Mouse (Mus musculus): ENCODE data around the gene Prelp. TPM values are rescaled to one million over a fixed set of nuclear protein-coding genes. Genes with fewer than 3 reads are reported as not detected.

The Prelp gene
- polyA plus RNA-seq, 1 experiment from 2014 or later, result 0.81 TPM

DNA sequence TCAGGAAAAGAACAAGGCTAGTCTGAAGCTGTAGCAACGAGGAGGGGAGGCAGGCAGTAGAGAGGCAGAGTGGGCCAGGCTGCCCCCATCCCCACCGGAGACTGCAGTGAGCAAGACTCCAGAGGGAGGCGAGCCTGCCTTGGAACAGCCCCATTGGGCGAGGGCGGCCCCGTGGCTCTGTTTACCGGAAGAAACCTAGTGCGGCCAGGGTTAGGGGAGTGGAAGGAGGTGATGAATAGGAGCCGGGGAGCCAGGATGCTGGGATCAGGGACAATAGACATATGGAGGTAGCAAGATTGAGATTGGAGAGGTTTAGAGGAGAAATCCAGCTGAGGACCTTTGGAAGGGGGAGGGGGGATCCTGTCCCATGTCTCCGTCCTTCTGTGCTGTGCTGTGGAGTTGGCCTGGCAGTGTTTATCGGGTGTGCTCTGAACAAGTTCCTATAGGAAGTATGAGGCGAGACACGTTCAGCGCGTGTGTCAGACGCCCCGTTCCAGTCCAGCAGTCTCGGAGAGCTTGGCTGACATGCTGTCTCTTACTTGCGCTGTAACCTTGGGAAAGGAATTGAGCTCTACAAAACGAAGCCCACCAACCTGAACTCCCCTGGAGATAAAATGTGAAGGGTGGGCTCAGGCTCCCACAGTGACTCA, 31.1 kb downstream of the Prelp start:
- H3K27ac ChIP-seq, result peak overlapping the region; percentile 72
- peak overlapping the region; percentile 37 for H3K4me3 ChIP-seq
- H3K4me1 ChIP-seq, result peaks cover 94% of the 10 kb centered on the region
- H3K36me3 ChIP-seq, result no peaks in the 10 kb centered on the region
- H3K9ac ChIP-seq, result peak overlapping the region; percentile 65
- no peaks in the 10 kb centered on the region for H3K9me3 ChIP-seq (replicated peaks)
- ATAC-seq, result peak; percentile 48; the same call in 1 of the 2 replicates
- 24% methylated on average over 20 of the region's 20 CpGs for whole genome bisulfite sequencing (ENCODE audit: insufficient replicate concordance)
- peak overlapping the region; percentile 72 for H3K4me2 ChIP-seq
- no peaks in the 10 kb centered on the region for H3K27me3 ChIP-seq (replicated peaks)

- Histone ChIP-seq H3K27ac (peak overlapping the region; percentile 67), H3K36me3 (no peaks in the 10 kb centered on the region), H3K9me3 (replicated peaks) (no peaks in the 10 kb centered on the region), H3K4me2 (peak overlapping the region; percentile 50), H3K4me1 (peaks cover 86% of the 10 kb centered on the region), H3K4me3 (no peak overlapping the region), H3K9ac (peak overlapping the region; percentile 39), H3K27me3 (replicated peaks) (no peaks in the 10 kb centered on the region)
- WGBS (ENCODE audit: insufficient replicate concordance), result 26% methylated on average over 5 of the region's 5 CpGs
- peak; percentile 72 for ATAC-seq
Measured at GRCm38 (mm10) chr1:133887538-133888250, 33.5 kb downstream of the Prelp start.

DNA sequence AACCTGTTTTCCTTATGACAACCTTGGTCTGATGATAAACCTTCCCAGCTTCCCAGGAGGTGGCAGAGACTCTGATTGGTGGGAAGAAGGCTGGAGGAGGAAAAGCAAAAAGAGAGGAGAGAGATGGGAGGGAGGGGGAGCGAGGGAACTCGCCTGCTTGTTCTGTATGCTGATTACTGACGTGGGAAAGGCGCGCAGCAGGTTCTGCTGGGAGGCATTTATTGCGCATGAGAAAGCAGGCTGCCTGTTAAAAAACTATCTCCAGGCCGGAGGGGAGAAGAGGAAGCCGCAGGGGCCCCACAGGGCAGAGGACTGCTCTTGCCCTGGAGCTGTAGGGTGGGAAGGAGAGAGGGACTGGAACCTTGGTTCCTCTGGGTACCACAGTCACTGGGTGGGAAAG, 34.2 kb downstream of the Prelp start:
- Histone ChIP-seq H3K27ac (peak overlapping the region; percentile 67), H3K9ac (peak overlapping the region; percentile 39), H3K4me1 (peaks cover 86% of the 10 kb centered on the region), H3K4me2 (peak overlapping the region; percentile 50), H3K36me3 (no peaks in the 10 kb centered on the region), H3K4me3 (no peak overlapping the region), H3K9me3 (replicated peaks) (no peaks in the 10 kb centered on the region), H3K27me3 (replicated peaks) (no peaks in the 10 kb centered on the region)
- ATAC-seq, result no peak
- WGBS (ENCODE audit: insufficient replicate concordance), result 10% methylated on average over 8 of the region's 8 CpGs

GRCm38 (mm10) chr1:133886431-133886830, 34.8 kb downstream of the Prelp start:
- Histone ChIP-seq H3K9ac (peak overlapping the region; percentile 10; the same call in 1 of the 2 replicates), H3K9me3 (replicated peaks) (no peaks in the 10 kb centered on the region), H3K27ac (no peak overlapping the region), H3K27me3 (replicated peaks) (no peaks in the 10 kb centered on the region), H3K36me3 (no peaks in the 10 kb centered on the region), H3K4me1 (peaks cover 86% of the 10 kb centered on the region), H3K4me3 (no peak overlapping the region), H3K4me2 (peak overlapping the region; percentile 50)
- 48% methylated on average over 6 of the region's 6 CpGs for WGBS (ENCODE audit: insufficient replicate concordance)
- ATAC-seq, result no peak

DNA sequence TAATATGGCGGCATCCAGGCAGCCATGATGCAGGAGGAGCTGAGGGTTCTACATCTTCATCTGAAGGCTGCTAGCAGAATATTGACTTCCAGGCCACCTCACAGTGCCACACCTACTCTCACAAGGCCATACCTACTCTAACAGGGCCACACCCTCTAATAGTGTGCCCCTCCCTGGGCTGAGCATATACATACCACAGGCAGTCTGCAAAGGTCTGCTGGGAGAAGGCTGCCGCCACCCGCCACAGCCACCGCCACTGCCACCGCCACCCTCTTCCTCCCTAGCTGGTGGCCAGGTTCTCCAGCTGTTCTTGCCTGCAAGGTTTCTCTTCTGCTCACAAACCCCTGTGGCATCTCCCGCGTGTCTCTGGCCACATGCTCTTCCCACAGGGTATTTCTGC, 35.4 kb downstream of the Prelp start:
- Histone ChIP-seq H3K9ac (peak overlapping the region; percentile 10; the same call in 1 of the 2 replicates), H3K4me2 (peak overlapping the region; percentile 45), H3K4me1 (peaks cover 86% of the 10 kb centered on the region), H3K4me3 (no peak overlapping the region), H3K27ac (peak overlapping the region; percentile 11; the same call in 1 of the 2 replicates), H3K27me3 (replicated peaks) (no peaks in the 10 kb centered on the region), H3K36me3 (no peaks in the 10 kb centered on the region), H3K9me3 (replicated peaks) (no peaks in the 10 kb centered on the region)
- ATAC-seq, result peak; percentile 76
- WGBS (ENCODE audit: insufficient replicate concordance), result 61% methylated on average over 7 of the region's 7 CpGs

DNA sequence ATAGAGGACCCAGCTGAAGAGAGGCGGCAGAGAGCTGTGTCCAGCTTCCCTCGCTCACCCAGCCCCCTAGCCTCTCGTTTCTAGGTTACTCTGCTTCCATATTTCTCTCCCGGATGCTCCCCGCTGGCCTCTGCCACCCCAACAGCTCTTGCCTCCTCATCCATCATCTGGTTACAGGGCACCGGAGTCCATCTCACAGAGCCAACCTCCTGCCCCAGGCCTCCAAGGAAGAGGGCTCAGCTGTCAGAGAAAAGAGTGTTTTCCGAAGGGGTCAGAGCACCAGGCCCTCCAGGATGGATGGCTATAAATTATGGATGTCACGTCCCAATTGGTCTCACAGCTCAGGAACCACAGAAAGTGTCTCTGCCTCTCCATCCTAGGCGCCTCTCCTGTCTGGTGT, 36.5 kb downstream of the Prelp start:
- WGBS (ENCODE audit: insufficient replicate concordance), result 77% methylated on average over 9 of the region's 9 CpGs
- Histone ChIP-seq H3K4me2 (no peak overlapping the region), H3K27me3 (replicated peaks) (no peaks in the 10 kb centered on the region), H3K4me1 (peaks cover 78% of the 10 kb centered on the region), H3K9me3 (replicated peaks) (no peaks in the 10 kb centered on the region), H3K9ac (no peak overlapping the region), H3K36me3 (no peaks in the 10 kb centered on the region), H3K4me3 (no peak overlapping the region), H3K27ac (no peak overlapping the region)
- no peak for ATAC-seq

DNA sequence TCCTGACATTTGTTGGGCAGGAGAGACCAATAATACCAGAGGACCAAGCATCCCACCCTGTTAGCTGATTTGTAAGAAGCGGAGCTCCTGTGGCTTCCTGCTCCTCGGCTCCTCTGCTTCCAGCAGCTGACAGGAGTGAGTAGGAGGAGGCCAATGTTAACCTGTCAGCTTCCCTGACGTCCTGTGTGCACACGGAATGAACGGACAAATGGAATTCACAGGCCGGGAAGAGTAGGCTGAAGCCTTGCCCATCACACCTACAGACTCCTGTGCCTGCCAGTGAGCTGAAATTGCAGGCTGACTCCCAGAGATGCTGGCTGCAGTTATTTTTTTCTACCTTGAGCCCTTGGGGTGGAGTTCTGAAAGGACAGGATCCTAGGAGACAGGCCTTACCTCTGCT, 37.1 kb downstream of the Prelp start:
- H3K4me1 ChIP-seq, result peaks cover 72% of the 10 kb centered on the region
- no peaks in the 10 kb centered on the region for H3K27me3 ChIP-seq (replicated peaks)
- no peaks in the 10 kb centered on the region for H3K36me3 ChIP-seq
- no peak overlapping the region for H3K4me2 ChIP-seq
- H3K4me3 ChIP-seq, result no peak overlapping the region
- H3K9ac ChIP-seq, result no peak overlapping the region
- 75% methylated on average over 6 of the region's 6 CpGs for WGBS (ENCODE audit: insufficient replicate concordance)
- ATAC-seq, result no peak
- H3K9me3 ChIP-seq (replicated peaks), result no peaks in the 10 kb centered on the region
- H3K27ac ChIP-seq, result no peak overlapping the region

DNA sequence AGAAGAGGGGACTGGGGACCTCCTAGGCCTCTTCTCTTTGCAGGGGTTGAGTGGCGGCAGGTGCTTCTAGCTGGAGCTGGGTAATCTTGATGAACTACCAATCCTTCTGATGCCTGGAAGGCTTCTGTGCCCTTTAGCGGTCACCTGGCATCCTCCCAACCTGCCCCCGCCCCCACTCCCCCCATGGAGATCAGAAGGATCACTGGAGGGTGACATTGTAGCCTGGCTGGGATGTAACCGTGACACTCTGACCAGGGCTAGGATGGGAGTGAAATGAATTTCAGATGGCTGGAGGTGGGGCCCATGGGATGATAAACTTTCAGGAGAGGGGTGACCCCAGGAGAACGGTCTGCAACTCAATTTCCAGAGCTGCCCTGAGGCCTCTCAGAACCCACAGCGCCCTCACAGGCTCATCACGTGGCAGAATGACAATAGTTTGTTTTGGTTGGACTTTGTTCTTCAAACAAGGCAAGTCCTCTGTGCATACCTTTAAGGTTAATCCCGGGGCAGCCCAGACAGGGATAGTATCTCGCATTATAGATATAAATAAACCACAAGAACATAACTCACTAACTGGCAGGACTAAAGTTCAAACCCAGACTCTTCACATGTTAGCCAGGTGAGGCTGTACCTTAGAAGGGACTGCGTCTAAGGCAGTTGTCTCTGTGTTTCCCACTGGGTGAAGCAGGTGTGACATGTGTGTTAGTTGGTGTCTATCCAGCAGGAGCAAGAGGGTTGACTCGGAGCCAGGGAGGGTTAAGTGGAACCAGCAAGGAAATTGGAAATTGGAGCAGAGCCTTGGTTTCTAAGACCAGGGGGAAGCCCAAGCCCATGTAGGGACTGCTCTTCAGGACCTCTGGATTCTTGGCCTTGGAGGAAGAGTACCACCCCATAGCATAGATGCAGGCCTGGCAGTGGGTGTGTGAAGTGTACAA, 38.7 kb downstream of the Prelp start:
- Histone ChIP-seq H3K4me2 (no peak overlapping the region), H3K4me1 (peaks cover 67% of the 10 kb centered on the region), H3K27ac (peak overlapping the region; percentile 39), H3K4me3 (no peak overlapping the region), H3K9ac (no peak overlapping the region), H3K36me3 (no peaks in the 10 kb centered on the region), H3K27me3 (replicated peaks) (no peaks in the 10 kb centered on the region), H3K9me3 (replicated peaks) (no peaks in the 10 kb centered on the region)
- WGBS (ENCODE audit: insufficient replicate concordance), result 56% methylated on average over 11 of the region's 11 CpGs
- ATAC-seq, result no peak

- ATAC-seq, result no peak
- Histone ChIP-seq H3K27ac (peak overlapping the region; percentile 39; the same call in 1 of the 2 replicates), H3K4me1 (peaks cover 60% of the 10 kb centered on the region), H3K9me3 (replicated peaks) (no peaks in the 10 kb centered on the region), H3K36me3 (no peaks in the 10 kb centered on the region), H3K4me2 (no peak overlapping the region), H3K4me3 (no peak overlapping the region), H3K9ac (no peak overlapping the region), H3K27me3 (replicated peaks) (no peaks in the 10 kb centered on the region)
- 76% methylated on average over 6 of the region's 6 CpGs for WGBS (ENCODE audit: insufficient replicate concordance)
Measured at GRCm38 (mm10) chr1:133881813-133882212, 39.4 kb downstream of the Prelp start.

DNA sequence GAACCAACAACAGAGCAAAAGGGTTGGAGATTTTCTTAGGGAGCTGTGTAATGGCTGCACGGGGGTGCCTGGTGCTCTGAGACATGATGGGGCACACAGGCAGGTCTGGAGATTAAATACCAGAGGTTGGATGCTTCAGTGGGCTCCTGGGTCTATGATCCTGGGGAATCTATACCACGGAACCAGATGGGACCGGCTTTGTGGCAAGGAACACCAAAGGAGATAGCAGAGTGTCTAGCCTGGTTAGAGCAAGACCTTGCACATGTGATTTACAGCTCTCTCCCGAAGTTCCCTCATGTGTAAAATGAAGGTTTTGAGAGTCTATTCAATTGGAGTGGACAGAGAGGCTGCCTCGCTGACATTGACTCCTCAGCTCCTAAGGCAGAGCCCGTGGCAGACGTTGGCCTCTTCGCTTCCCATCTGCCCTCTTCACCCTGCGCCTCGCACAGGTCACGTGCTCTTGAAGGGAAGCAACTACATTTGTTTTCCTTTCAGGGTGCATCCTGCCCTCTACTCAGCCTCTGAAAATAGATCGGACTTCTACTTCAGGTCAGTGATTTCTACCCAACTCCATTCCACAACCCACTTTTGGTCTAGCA, 42.3 kb downstream of the Prelp start:
- Histone ChIP-seq H3K9ac (no peak overlapping the region), H3K27me3 (replicated peaks) (no peaks in the 10 kb centered on the region), H3K27ac (no peak overlapping the region), H3K36me3 (no peaks in the 10 kb centered on the region), H3K4me3 (no peak overlapping the region), H3K9me3 (replicated peaks) (no peaks in the 10 kb centered on the region), H3K4me2 (no peak overlapping the region), H3K4me1 (peaks cover 43% of the 10 kb centered on the region)
- WGBS (ENCODE audit: insufficient replicate concordance), result 65% methylated on average over 12 of the region's 12 CpGs
- ATAC-seq, result no peak

GRCm38 (mm10) chr1:133876936-133877335, 44.3 kb downstream of the Prelp start:
- Histone ChIP-seq H3K4me2 (no peak overlapping the region), H3K9me3 (replicated peaks) (no peaks in the 10 kb centered on the region), H3K36me3 (no peaks in the 10 kb centered on the region), H3K27ac (no peak overlapping the region), H3K4me3 (no peak overlapping the region), H3K4me1 (peaks cover 25% of the 10 kb centered on the region), H3K27me3 (replicated peaks) (no peaks in the 10 kb centered on the region), H3K9ac (no peak overlapping the region)
- 82% methylated on average over 7 of the region's 7 CpGs for WGBS (ENCODE audit: insufficient replicate concordance)
- no peak for ATAC-seq

Data from liver, embryonic 12.5 days (tissue).